Mouse (Mus musculus) heart, embryonic 15.5 days (tissue): ENCODE measurements at regions not wholly inside any gene's neighbourhood (a gene's known extent, or its start where the extent isn't known, plus 50 kb on each side); places are given as distances from the start of the nearest gene placed in this dataset.

Experiments
- ATAC-seq: fragments of 200-750 bp; cut with Nextera tagmentation; replicated peaks from 2 replicates; pipeline ENCODE4 v1.8.0; 2017; ENCODE audit warnings: low read depth, moderate TSS enrichment; ENCODE audit not compliant: insufficient number of reproducible peaks, insufficient read depth, low FRiP score
- H3K27ac ChIP-seq: fragments of 300-500 bp; sonication (generic); 2 replicates; pipeline ENCODE4 v1.5.1; 2015; ENCODE audit warnings: mild to moderate bottlenecking, inconsistent platforms
- H3K27me3 ChIP-seq: fragments of 300-500 bp; sonication (generic); 2 replicates; pipeline ENCODE4 v1.6.1; 2015; ENCODE audit warnings: inconsistent platforms
- H3K36me3 ChIP-seq: fragments of 300-500 bp; sonication (generic); 2 replicates; pipeline ENCODE4 v1.6.1; 2015; ENCODE audit warnings: mild to moderate bottlenecking, inconsistent platforms
- H3K4me1 ChIP-seq: fragments of 300-500 bp; sonication (generic); replicated peaks from 2 replicates; pipeline ENCODE4 v1.6.1; 2015; ENCODE audit warnings: inconsistent platforms
- H3K4me2 ChIP-seq: fragments of 300-500 bp; sonication (generic); 2 replicates; pipeline ENCODE4 v1.6.1; 2015; ENCODE audit warnings: inconsistent platforms, mild to moderate bottlenecking, moderate library complexity
- H3K4me3 ChIP-seq: fragments of 300-500 bp; sonication (generic); 2 replicates; pipeline ENCODE4 v1.5.1; 2015; ENCODE audit warnings: mild to moderate bottlenecking, inconsistent platforms
- H3K9ac ChIP-seq: fragments of 300-500 bp; sonication (generic); 2 replicates; pipeline ENCODE4 v1.6.1; 2015; ENCODE audit warnings: mild to moderate bottlenecking, inconsistent platforms
- H3K9me3 ChIP-seq: fragments of 300-500 bp; sonication (generic); replicated peaks from 2 replicates; pipeline ENCODE4 v1.6.1; 2016; ENCODE audit warnings: inconsistent platforms
- WGBS: fragments of 180-500 bp; shearing (Covaris S2); methylation state at CpG from one replicate; pipeline ENCODE4 v1.1.7; 2015; ENCODE audit warnings: mixed read lengths; 5-methylcytosine and 5-hydroxymethylcytosine counted together

- 78% methylated on average over 6 of the region's 6 CpGs for WGBS
- Histone ChIP-seq H3K27ac (no peak overlapping the region), H3K27me3 (no peaks in the 10 kb centered on the region), H3K9me3 (no peaks in the 10 kb centered on the region), H3K36me3 (no peaks in the 10 kb centered on the region), H3K4me1 (no peaks in the 10 kb centered on the region), H3K4me3 (no peak overlapping the region), H3K9ac (no peak overlapping the region), H3K4me2 (no peak overlapping the region)
- ATAC-seq = no peak
Measured at GRCm38 (mm10) chr6:112052193-112052592, 221.4 kb upstream of the Lmcd1 start.

GRCm38 (mm10) chr6:112057895-112058294, 215.7 kb upstream of the Lmcd1 start:
- 38% methylated on average over 1 of the region's 1 CpGs for WGBS
- Histone ChIP-seq H3K4me2 (no peak overlapping the region), H3K4me3 (no peak overlapping the region), H3K36me3 (no peaks in the 10 kb centered on the region), H3K9ac (no peak overlapping the region), H3K4me1 (no peaks in the 10 kb centered on the region), H3K9me3 (no peaks in the 10 kb centered on the region), H3K27me3 (no peaks in the 10 kb centered on the region), H3K27ac (no peak overlapping the region)
- ATAC-seq = no peak

GRCm38 (mm10) chr6:112062956-112063355, 210.6 kb upstream of the Lmcd1 start:
- 60% methylated on average over 3 of the region's 3 CpGs for WGBS
- ATAC-seq = no peak
- Histone ChIP-seq H3K4me2 (no peak overlapping the region), H3K4me1 (no peaks in the 10 kb centered on the region), H3K9me3 (no peaks in the 10 kb centered on the region), H3K9ac (no peak overlapping the region), H3K27me3 (no peaks in the 10 kb centered on the region), H3K36me3 (no peaks in the 10 kb centered on the region), H3K4me3 (no peak overlapping the region), H3K27ac (no peak overlapping the region)

GRCm38 (mm10) chr6:112090597-112090996, 183.0 kb upstream of the Lmcd1 start:
- no peak overlapping the region for H3K4me2 ChIP-seq
- no peak overlapping the region for H3K27ac ChIP-seq
- H3K27me3 ChIP-seq = no peaks in the 10 kb centered on the region
- H3K9ac ChIP-seq = no peak overlapping the region
- H3K4me3 ChIP-seq = no peak overlapping the region
- no peak for ATAC-seq
- no peaks in the 10 kb centered on the region for H3K4me1 ChIP-seq
- 53% methylated on average over 3 of the region's 3 CpGs for WGBS
- no peaks in the 10 kb centered on the region for H3K9me3 ChIP-seq
- H3K36me3 ChIP-seq = no peaks in the 10 kb centered on the region

- H3K4me3 ChIP-seq = no peak overlapping the region
- no peak overlapping the region for H3K27ac ChIP-seq
- no peak for ATAC-seq
- no peaks in the 10 kb centered on the region for H3K9me3 ChIP-seq
- no peak overlapping the region for H3K9ac ChIP-seq
- no peaks in the 10 kb centered on the region for H3K4me1 ChIP-seq
- no peaks in the 10 kb centered on the region for H3K27me3 ChIP-seq
- 48% methylated on average over 3 of the region's 3 CpGs for WGBS
- no peak overlapping the region for H3K4me2 ChIP-seq
- H3K36me3 ChIP-seq = no peaks in the 10 kb centered on the region
Measured at GRCm38 (mm10) chr6:112091125-112091763, 182.3 kb upstream of the Lmcd1 start.

GRCm38 (mm10) chr6:112093300-112093699, 180.3 kb upstream of the Lmcd1 start:
- no peaks in the 10 kb centered on the region for H3K4me1 ChIP-seq
- no peak overlapping the region for H3K9ac ChIP-seq
- H3K27ac ChIP-seq = no peak overlapping the region
- ATAC-seq = no peak
- H3K27me3 ChIP-seq = no peaks in the 10 kb centered on the region
- no peak overlapping the region for H3K4me2 ChIP-seq
- H3K4me3 ChIP-seq = no peak overlapping the region
- WGBS = 63% methylated on average over 3 of the region's 3 CpGs
- no peaks in the 10 kb centered on the region for H3K9me3 ChIP-seq
- H3K36me3 ChIP-seq = no peaks in the 10 kb centered on the region

- no peak for ATAC-seq
- Histone ChIP-seq H3K4me3 (no peak overlapping the region), H3K4me2 (no peak overlapping the region), H3K4me1 (no peaks in the 10 kb centered on the region), H3K9ac (no peak overlapping the region), H3K27me3 (no peaks in the 10 kb centered on the region), H3K27ac (no peak overlapping the region), H3K9me3 (no peaks in the 10 kb centered on the region), H3K36me3 (no peaks in the 10 kb centered on the region)
- 76% methylated on average over 3 of the region's 3 CpGs for WGBS
Measured at GRCm38 (mm10) chr6:112097699-112098098, 175.9 kb upstream of the Lmcd1 start.

GRCm38 (mm10) chr6:112108651-112109050, 164.9 kb upstream of the Lmcd1 start:
- H3K4me1 ChIP-seq = no peaks in the 10 kb centered on the region
- H3K9ac ChIP-seq = no peak overlapping the region
- no peak overlapping the region for H3K4me3 ChIP-seq
- no peaks in the 10 kb centered on the region for H3K9me3 ChIP-seq
- H3K4me2 ChIP-seq = no peak overlapping the region
- no peak for ATAC-seq
- no peaks in the 10 kb centered on the region for H3K36me3 ChIP-seq
- H3K27me3 ChIP-seq = no peaks in the 10 kb centered on the region
- WGBS = 78% methylated on average over 13 of the region's 13 CpGs
- no peak overlapping the region for H3K27ac ChIP-seq

- Histone ChIP-seq H3K9ac (no peak overlapping the region), H3K27ac (no peak overlapping the region), H3K36me3 (no peaks in the 10 kb centered on the region), H3K4me1 (no peaks in the 10 kb centered on the region), H3K9me3 (no peaks in the 10 kb centered on the region), H3K4me3 (no peak overlapping the region), H3K27me3 (no peaks in the 10 kb centered on the region), H3K4me2 (no peak overlapping the region)
- WGBS = 38% methylated on average over 2 of the region's 2 CpGs
- ATAC-seq = no peak
Measured at GRCm38 (mm10) chr6:112119180-112119579, 154.4 kb upstream of the Lmcd1 start.

GRCm38 (mm10) chr6:112133522-112133921, 140.0 kb upstream of the Lmcd1 start:
- Histone ChIP-seq H3K9ac (no peak overlapping the region), H3K36me3 (no peaks in the 10 kb centered on the region), H3K4me3 (no peak overlapping the region), H3K27ac (no peak overlapping the region), H3K4me1 (no peaks in the 10 kb centered on the region), H3K27me3 (no peaks in the 10 kb centered on the region), H3K9me3 (no peaks in the 10 kb centered on the region), H3K4me2 (no peak overlapping the region)
- WGBS = 20% methylated on average over 3 of the region's 3 CpGs
- ATAC-seq = no peak

GRCm38 (mm10) chr6:112152535-112153364, 120.8 kb upstream of the Lmcd1 start:
- H3K4me2 ChIP-seq = no peak overlapping the region
- H3K4me3 ChIP-seq = no peak overlapping the region
- no peak for ATAC-seq
- no peak overlapping the region for H3K27ac ChIP-seq
- no peaks in the 10 kb centered on the region for H3K36me3 ChIP-seq
- no peaks in the 10 kb centered on the region for H3K27me3 ChIP-seq
- WGBS = 60% methylated on average over 10 of the region's 10 CpGs
- no peaks in the 10 kb centered on the region for H3K9me3 ChIP-seq
- H3K9ac ChIP-seq = no peak overlapping the region
- no peaks in the 10 kb centered on the region for H3K4me1 ChIP-seq

GRCm38 (mm10) chr6:112167487-112167886, 106.1 kb upstream of the Lmcd1 start:
- H3K36me3 ChIP-seq = no peaks in the 10 kb centered on the region
- no peaks in the 10 kb centered on the region for H3K27me3 ChIP-seq
- ATAC-seq = no peak
- no peak overlapping the region for H3K9ac ChIP-seq
- no peak overlapping the region for H3K4me3 ChIP-seq
- H3K27ac ChIP-seq = no peak overlapping the region
- WGBS = 82% methylated on average over 3 of the region's 3 CpGs
- H3K9me3 ChIP-seq = no peaks in the 10 kb centered on the region
- H3K4me2 ChIP-seq = no peak overlapping the region
- no peaks in the 10 kb centered on the region for H3K4me1 ChIP-seq
